Mouse (Mus musculus) embryonic fibroblast, embryonic 13.5 days (primary cell): ENCODE results near the gene Ppp1r2.

Experiments
- CTCF ChIP-seq: IDR thresholded peaks from 2 replicates; pipeline ENCODE4 v1.5.1; 2011; ENCODE audit warnings: mild to moderate bottlenecking, control low read depth, low read length, moderate library complexity, borderline replicate concordance; ENCODE audit not compliant: insufficient read depth
- POLR2A ChIP-seq: IDR thresholded peaks from 2 replicates; pipeline ENCODE4 v1.6.1; 2011; ENCODE audit warnings: low read depth, mild to moderate bottlenecking, control low read depth, low read length, moderate library complexity

DNA sequence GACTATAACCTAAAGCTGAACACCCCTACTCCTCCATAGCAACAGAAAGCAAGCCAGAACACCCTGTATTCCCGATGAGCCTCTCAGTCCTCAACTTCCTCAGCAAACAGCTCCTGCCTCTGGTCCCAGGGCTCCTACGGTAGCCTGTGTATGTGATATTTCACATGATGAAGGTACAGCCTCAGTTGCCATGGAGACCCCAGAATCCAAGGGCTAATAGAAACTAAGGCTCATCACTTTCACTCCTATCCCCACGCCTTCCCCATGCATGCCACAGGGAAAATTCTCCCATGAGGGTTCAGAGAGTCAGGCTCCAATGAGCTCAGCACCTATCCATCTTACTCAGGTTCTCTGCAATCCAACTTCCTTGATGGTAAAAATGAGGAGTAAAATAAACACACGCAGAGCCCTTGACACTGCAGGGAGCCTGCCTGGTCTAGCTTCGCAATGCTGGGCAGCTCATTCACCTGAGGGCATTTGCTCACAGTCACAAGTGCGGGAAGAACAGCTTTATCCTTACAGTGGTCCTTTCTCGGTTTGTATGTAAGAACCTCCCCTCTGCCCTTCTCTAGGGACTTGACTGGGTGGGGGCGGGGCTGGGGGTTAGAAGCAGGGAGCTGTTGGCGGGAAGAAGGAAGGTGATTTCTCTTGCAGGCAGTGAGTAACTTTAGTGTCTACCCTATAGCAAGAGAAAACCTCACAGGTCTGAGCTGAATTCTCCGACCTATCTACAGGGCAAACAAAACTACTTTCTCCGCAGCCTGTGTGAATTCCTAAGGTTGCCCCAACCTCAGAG, 24.3 kb upstream of the Ppp1r2 start:
- no peak for TF ChIP-seq CTCF
- TF ChIP-seq POLR2A = no peak
